Mouse (Mus musculus) spleen, postnatal 10 days (tissue): ENCODE data around the gene Cdc7.

ENCODE experiments used
- DNase-seq, 2 experiments: peaks; one replicate each; pipeline ENCODE4 v3.0.0; 2021 to 2022; ENCODE audit warnings: low spot score in 2 of 2

The Cdc7 gene

GRCm38 (mm10) chr5:107022064-107022428 is 57.9 kb downstream of the Cdc7 start:
- no peak for DNase-seq

- DNase-seq: no peak
These were observed 59.8 kb downstream of the Cdc7 start for GRCm38 (mm10) chr5:107023951-107024350.

- DNase-seq: no peak
These were observed 61.2 kb downstream of the Cdc7 start for GRCm38 (mm10) chr5:107025371-107025770.

- DNase-seq: no peak
These were observed 61.7 kb downstream of the Cdc7 start for GRCm38 (mm10) chr5:107025809-107026208.

- no peak for DNase-seq
These were observed 63.5 kb downstream of the Cdc7 start for GRCm38 (mm10) chr5:107027616-107028015.

GRCm38 (mm10) chr5:107028557-107028956 is 64.4 kb downstream of the Cdc7 start:
- no peak for DNase-seq

GRCm38 (mm10) chr5:107029801-107030200 is 65.7 kb downstream of the Cdc7 start:
- no peak for DNase-seq

- DNase-seq: no peak
These were observed 66.7 kb downstream of the Cdc7 start for GRCm38 (mm10) chr5:107030821-107031220.
